Mouse (Mus musculus) myocyte (in vitro differentiated cells): Measurements from ENCODE around the gene Itga6.

Experiments used
- CEBPB ChIP-seq: IDR thresholded peaks from 2 replicates; pipeline ENCODE4 v1.6.1; 2011; ENCODE audit warnings: mild to moderate bottlenecking, moderate library complexity; ENCODE audit not compliant: poor library complexity, insufficient read depth, severe bottlenecking
- E2F4 ChIP-seq: IDR thresholded peaks from one replicate; pipeline ENCODE4 v1.6.1; 2011; ENCODE audit warnings: mild to moderate bottlenecking, control low read depth, moderate library complexity; ENCODE audit not compliant: insufficient read depth
- MAX ChIP-seq: IDR thresholded peaks from one replicate; pipeline ENCODE4 v1.6.1; 2011; ENCODE audit warnings: low read depth, mild to moderate bottlenecking, control low read depth
- MYOD1 ChIP-seq, 3 experiments: IDR thresholded peaks; one replicate each; pipeline ENCODE4 v1.6.1; 2011; ENCODE audit warnings: control low read depth in 2 of 3, low read depth in 2 of 3, mild to moderate bottlenecking in 2 of 3, moderate library complexity in 1 of 3; ENCODE audit not compliant: insufficient read length in 2 of 3, control insufficient read depth in 1 of 3
- MYOG ChIP-seq, 3 experiments: IDR thresholded peaks; one replicate each; pipeline ENCODE4 v1.6.1; 2011; ENCODE audit warnings: control low read depth in 2 of 3, low read depth in 2 of 3, mild to moderate bottlenecking in 2 of 3; ENCODE audit not compliant: insufficient read length in 2 of 3, control insufficient read depth in 1 of 3, insufficient read depth in 1 of 3
- POLR2A ChIP-seq: IDR thresholded peaks from one replicate; pipeline ENCODE4 v1.6.1; 2011; ENCODE audit warnings: low read depth, mild to moderate bottlenecking, control low read depth, moderate library complexity; ENCODE audit not compliant: insufficient read length
- POLR2AphosphoS2 ChIP-seq: IDR thresholded peaks from one replicate; pipeline ENCODE4 v1.6.1; 2011; ENCODE audit warnings: low read depth, control low read depth; ENCODE audit not compliant: insufficient read length
- REST ChIP-seq: IDR thresholded peaks from one replicate; pipeline ENCODE4 v1.6.1; 2011; ENCODE audit warnings: mild to moderate bottlenecking, control low read depth, moderate library complexity; ENCODE audit not compliant: insufficient read depth, insufficient read length
- SRF ChIP-seq: IDR thresholded peaks from one replicate; pipeline ENCODE4 v1.6.1; 2011; ENCODE audit warnings: low read depth; ENCODE audit not compliant: control insufficient read depth, insufficient read length
- TCF12 ChIP-seq: IDR thresholded peaks from one replicate; pipeline ENCODE4 v1.6.1; 2011; ENCODE audit warnings: mild to moderate bottlenecking, control low read depth; ENCODE audit not compliant: poor library complexity, insufficient read depth, severe bottlenecking
- TCF3 ChIP-seq: IDR thresholded peaks from one replicate; pipeline ENCODE4 v1.6.1; 2011; ENCODE audit warnings: low read depth, control low read depth; ENCODE audit not compliant: insufficient read length
- USF1 ChIP-seq: IDR thresholded peaks from one replicate; pipeline ENCODE4 v1.6.1; 2011; ENCODE audit warnings: low read depth, mild to moderate bottlenecking, control low read depth, moderate library complexity

GRCm38 (mm10) chr2:71835556-71835955, 90.1 kb downstream of the Itga6 start:
- TF ChIP-seq MAX (no peak), POLR2A (no peak), MYOD1 (IDR thresholded peaks at IDR 0.05; ENCODE audit: control insufficient read depth in 1 of 3, insufficient read length in 2 of 3, low read depth in 2 of 3) (no peak), CEBPB (no peak), POLR2AphosphoS2 (no peak), REST (no peak), E2F4 (no peak), TCF12 (no peak), USF1 (no peak), MYOG (IDR thresholded peaks at IDR 0.05; ENCODE audit: control insufficient read depth in 1 of 3, insufficient read depth in 1 of 3, insufficient read length in 2 of 3, low read depth in 2 of 3) (no peak), TCF3 (no peak), SRF (no peak)
